Mouse (Mus musculus) lung, embryonic 14.5 days (tissue): Measurements from ENCODE around the gene Shank3. TPM values are rescaled to one million over a fixed set of nuclear protein-coding genes. Genes with fewer than 3 reads are reported as not detected.
A peak's percentile ranks its signal among the peaks of the same experiment; 100 is the strongest.

Experiments used
- ATAC-seq: fragments of 200-750 bp; cut with Nextera tagmentation; 2 replicates; pipeline ENCODE4 v1.8.0; 2017; ENCODE audit warnings: mild to moderate bottlenecking, moderate TSS enrichment, moderate library complexity; ENCODE audit not compliant: insufficient read depth
- DNase-seq: peaks from one replicate; pipeline ENCODE4 v3.0.0-alpha.2; 2015
- H3K27ac ChIP-seq: fragments of 300-500 bp; sonication (generic); 2 replicates; pipeline ENCODE4 v1.5.1; 2014; ENCODE audit warnings: low read depth, mild to moderate bottlenecking, moderate library complexity
- H3K27me3 ChIP-seq: fragments of 300-500 bp; sonication (generic); 2 replicates; pipeline ENCODE4 v1.6.1; 2014; ENCODE audit warnings: low read length, control low read depth; ENCODE audit not compliant: insufficient read depth
- H3K36me3 ChIP-seq: fragments of 300-500 bp; sonication (generic); 2 replicates; pipeline ENCODE4 v1.6.1; 2014; ENCODE audit warnings: control low read depth; ENCODE audit not compliant: insufficient read depth
- H3K4me1 ChIP-seq: fragments of 300-500 bp; sonication (generic); 2 replicates; pipeline ENCODE4 v1.6.1; 2014; ENCODE audit warnings: antibody characterized with exemption, control low read depth; ENCODE audit not compliant: insufficient read depth
- H3K4me2 ChIP-seq: fragments of 300-500 bp; sonication (generic); 2 replicates; pipeline ENCODE4 v1.6.1; 2014; ENCODE audit warnings: mild to moderate bottlenecking
- H3K4me3 ChIP-seq: fragments of 300-500 bp; sonication (generic); 2 replicates; pipeline ENCODE4 v1.5.1; 2014; ENCODE audit warnings: low read depth, low read length
- H3K9ac ChIP-seq: fragments of 300-500 bp; sonication (generic); 2 replicates; pipeline ENCODE4 v1.6.1; 2014
- H3K9me3 ChIP-seq: fragments of 300-500 bp; sonication (generic); 2 replicates; pipeline ENCODE4 v1.6.1; 2016; ENCODE audit warnings: low read depth, low read length, control low read depth
- CTCF ChIP-seq: IDR thresholded peaks from 2 replicates; pipeline ENCODE4 v1.5.1; 2016; ENCODE audit warnings: antibody characterized with exemption, low read depth
- WGBS: fragments of 180-500 bp; shearing (Covaris S2); extraction: QIAGEN DNeasy Blood & Tissue Kit; methylation state at CpG from one replicate; pipeline ENCODE4 v1.1.7; 2014; 5-methylcytosine and 5-hydroxymethylcytosine counted together
- polyA plus RNA-seq: library from polyadenylated mRNA; unstranded; fragments of >200 nt; fragmentation: Nextera tagmentation; extraction: Ambion mirVana; gene quantifications from 2 replicates; pipeline ENCODE4 v1.2.1, GENCODE M21; 2014

Gene Shank3
- polyA plus RNA-seq, result 3.2 and 3.9 TPM in 2 replicates

GRCm38 (mm10) chr15:89498961-89499688 is at the start of gene Shank3:
Gene Shank3 (plus strand): TSS chr15:89499623.
- peak within 1 kb of the TSS; percentile 69; the same call in 1 of the 2 replicates for H3K27ac ChIP-seq
- H3K36me3 ChIP-seq, result peaks cover 12% of the 10 kb centered on the region; the same call in 1 of the 2 replicates
- DNase-seq (peak; percentile 45), ATAC-seq (peak; percentile 33)
- WGBS, result under 1% methylated on average over 58 of the region's 72 CpGs
- no peak for TF ChIP-seq CTCF
- 0 out of 2 replicates have a peak, but pooled peaks cover 3% of the 10 kb centered on the region for H3K4me1 ChIP-seq
- peak within 1 kb of the TSS; percentile 72 for H3K9ac ChIP-seq
- H3K4me3 ChIP-seq, result peak within 1 kb of the TSS; percentile 74
- H3K9me3 ChIP-seq, result no peaks in the 10 kb centered on the region
- H3K27me3 ChIP-seq, result peaks cover 22% of the 10 kb centered on the region
- H3K4me2 ChIP-seq, result peak within 1 kb of the TSS; percentile 94

GRCm38 (mm10) chr15:89452906-89453864 is 46.2 kb upstream of the Shank3 start:
- WGBS, result 5% methylated on average over 24 of the region's 24 CpGs
- H3K27me3 ChIP-seq, result peaks cover 27% of the 10 kb centered on the region

GRCm38 (mm10) chr15:89453865-89454478 is 45.5 kb upstream of the Shank3 start, which contains the start of gene Mapk8ip2:
Gene Mapk8ip2 (plus strand): TSS chr15:89453913.
- TF ChIP-seq CTCF, result no peak
- H3K9me3 ChIP-seq, result no peaks in the 10 kb centered on the region
- no peak within 1 kb of the TSS; the same call in 1 of the 2 replicates for H3K9ac ChIP-seq
- peaks cover 27% of the 10 kb centered on the region for H3K27me3 ChIP-seq
- H3K4me1 ChIP-seq, result no peaks in the 10 kb centered on the region
- DNase-seq (no peak), ATAC-seq (peak; percentile 48; the same call in 1 of the 2 replicates)
- H3K4me3 ChIP-seq, result peak within 1 kb of the TSS; percentile 40
- no peaks in the 10 kb centered on the region for H3K36me3 ChIP-seq
- H3K27ac ChIP-seq, result no peak within 1 kb of the TSS
- H3K4me2 ChIP-seq, result peak within 1 kb of the TSS; percentile 77
- WGBS, result under 1% methylated on average over 53 of the region's 53 CpGs

More at GRCm38 (mm10) chr15:89452906-89453864, 46.2 kb upstream of the Shank3 start:
- peak overlapping the region; percentile 77 for H3K4me2 ChIP-seq
- no peaks in the 10 kb centered on the region for H3K36me3 ChIP-seq
- peak overlapping the region; percentile 40 for H3K4me3 ChIP-seq
- ATAC-seq, result peak; percentile 75
- no peaks in the 10 kb centered on the region for H3K9me3 ChIP-seq
- no peak overlapping the region for H3K27ac ChIP-seq
- no peak overlapping the region for H3K9ac ChIP-seq
- DNase-seq, result peak; percentile 90
- H3K4me1 ChIP-seq, result no peaks in the 10 kb centered on the region
- no peak for TF ChIP-seq CTCF

GRCm38 (mm10) chr15:89454857-89455256 is 44.6 kb upstream of the Shank3 start:
- Histone ChIP-seq H3K4me3 (no peak overlapping the region), H3K27me3 (peaks cover 27% of the 10 kb centered on the region)

GRCm38 (mm10) chr15:89455642-89456041 is 43.8 kb upstream of the Shank3 start:
- 72% methylated on average over 6 of the region's 6 CpGs for WGBS
- Histone ChIP-seq H3K36me3 (no peaks in the 10 kb centered on the region), H3K4me3 (no peak overlapping the region), H3K4me1 (no peaks in the 10 kb centered on the region), H3K9me3 (no peaks in the 10 kb centered on the region), H3K27ac (no peak overlapping the region), H3K4me2 (no peak overlapping the region), H3K9ac (no peak overlapping the region), H3K27me3 (peaks cover 27% of the 10 kb centered on the region)
- DNase-seq (no peak), ATAC-seq (no peak)
- TF ChIP-seq CTCF, result no peak

More at GRCm38 (mm10) chr15:89454857-89455256, 44.6 kb upstream of the Shank3 start:
- Histone ChIP-seq H3K36me3 (no peaks in the 10 kb centered on the region), H3K9me3 (no peaks in the 10 kb centered on the region), H3K4me2 (no peak overlapping the region; the same call in 1 of the 2 replicates), H3K4me1 (no peaks in the 10 kb centered on the region), H3K27ac (no peak overlapping the region), H3K9ac (no peak overlapping the region)
- no peak for TF ChIP-seq CTCF
- no peak for DNase-seq
- WGBS, result 28% methylated on average over 4 of the region's 6 CpGs
- ATAC-seq, result no peak

GRCm38 (mm10) chr15:89458942-89459341 is 40.5 kb upstream of the Shank3 start:
- WGBS, result 91% methylated on average over 15 of the region's 15 CpGs
- Histone ChIP-seq H3K4me3 (no peak overlapping the region), H3K9me3 (no peaks in the 10 kb centered on the region), H3K36me3 (no peaks in the 10 kb centered on the region), H3K9ac (no peak overlapping the region), H3K4me1 (no peaks in the 10 kb centered on the region), H3K27me3 (peaks cover 18% of the 10 kb centered on the region), H3K4me2 (no peak overlapping the region), H3K27ac (no peak overlapping the region)
- no peak for ATAC-seq
- no peak for DNase-seq
- TF ChIP-seq CTCF, result no peak
